Mouse (Mus musculus) G1E (cell line): Measurements from ENCODE around the gene Spic.

ENCODE experiments used
- CTCF ChIP-seq: IDR thresholded peaks from 2 replicates; pipeline ENCODE4 v1.5.1; 2012; ENCODE audit warnings: low read depth, low read length, inconsistent platforms, mixed read lengths
- GATA1 ChIP-seq: IDR thresholded peaks from 2 replicates; pipeline ENCODE4 v1.6.1; 2012; ENCODE audit warnings: borderline replicate concordance, low read length, inconsistent platforms, mixed read lengths
- POLR2AphosphoS5 ChIP-seq: IDR thresholded peaks from 2 replicates; pipeline ENCODE4 v1.6.1; 2012; ENCODE audit warnings: low read depth, low read length, inconsistent platforms; ENCODE audit not compliant: insufficient replicate concordance
- TAL1 ChIP-seq: conservative IDR thresholded peaks from 2 replicates; pipeline ENCODE4 v1.6.1; 2012; ENCODE audit warnings: low read depth, low read length, inconsistent platforms, mixed read lengths

DNA sequence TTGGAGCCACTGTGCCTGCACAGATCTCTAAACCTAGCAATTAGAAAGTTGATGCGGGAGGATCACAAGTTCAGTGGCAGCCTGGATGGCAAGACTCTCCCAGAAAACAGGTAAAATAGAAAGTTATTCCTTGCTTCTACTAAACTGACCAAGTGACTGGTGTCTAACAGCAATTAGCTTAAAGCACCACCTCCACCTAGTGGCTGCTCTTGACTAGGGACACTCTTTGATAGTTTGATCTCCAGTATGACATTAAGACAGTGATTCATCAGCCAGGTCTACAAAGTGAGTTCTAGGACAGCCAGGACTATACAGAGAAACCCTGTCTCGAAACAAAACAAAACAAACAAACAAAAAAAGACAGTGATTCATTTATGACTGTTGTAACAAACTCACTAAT, 40.5 kb upstream of the Spic start:
- TF ChIP-seq CTCF: no peak
- no peak for TF ChIP-seq TAL1
- no peak for TF ChIP-seq GATA1
- no peak for TF ChIP-seq POLR2AphosphoS5
